Mouse (Mus musculus) midbrain, embryonic 10.5 days (tissue): ENCODE measurements around the gene Podxl. TPM values are rescaled to one million over a fixed set of nuclear protein-coding genes. Genes with fewer than 3 reads are reported as not detected.

Source experiments
- DNase-seq: peaks from one replicate; pipeline ENCODE4 v3.0.0-alpha.2; 2017; ENCODE audit warnings: low spot score
- H3K27ac ChIP-seq: fragments of 300-500 bp; sonication (generic); replicated peaks from 2 replicates; pipeline ENCODE4 v1.5.1; 2016; ENCODE audit warnings: mild to moderate bottlenecking
- H3K27me3 ChIP-seq: fragments of 300-500 bp; sonication (generic); 2 replicates; pipeline ENCODE4 v1.6.1; 2016; ENCODE audit warnings: low read depth, mild to moderate bottlenecking; ENCODE audit not compliant: poor library complexity, severe bottlenecking
- H3K36me3 ChIP-seq: fragments of 300-500 bp; sonication (generic); 2 replicates; pipeline ENCODE4 v1.6.1; 2016; ENCODE audit warnings: mild to moderate bottlenecking, moderate library complexity
- H3K4me1 ChIP-seq: fragments of 300-500 bp; sonication (generic); 2 replicates; pipeline ENCODE4 v1.6.1; 2016
- H3K4me3 ChIP-seq: fragments of 300-500 bp; sonication (generic); 2 replicates; pipeline ENCODE4 v1.5.1; 2016; ENCODE audit warnings: mild to moderate bottlenecking, moderate library complexity
- H3K9me3 ChIP-seq: fragments of 300-500 bp; sonication (generic); replicated peaks from 2 replicates; pipeline ENCODE4 v1.6.1; 2016; ENCODE audit warnings: mild to moderate bottlenecking
- WGBS: fragments of 180-500 bp; shearing (Covaris S2); methylation state at CpG from one replicate; pipeline ENCODE4 v1.1.7; 2016; 5-methylcytosine and 5-hydroxymethylcytosine counted together
- polyA plus RNA-seq: library from polyadenylated mRNA; unstranded; fragments of >200 nt; fragmentation: Nextera tagmentation; extraction: Ambion mirVana; gene quantifications from 2 replicates; pipeline ENCODE4 v1.2.1, GENCODE M21; 2016

Gene Podxl
- polyA plus RNA-seq, 1 experiment from 2014 or later = 22.4 TPM

DNA sequence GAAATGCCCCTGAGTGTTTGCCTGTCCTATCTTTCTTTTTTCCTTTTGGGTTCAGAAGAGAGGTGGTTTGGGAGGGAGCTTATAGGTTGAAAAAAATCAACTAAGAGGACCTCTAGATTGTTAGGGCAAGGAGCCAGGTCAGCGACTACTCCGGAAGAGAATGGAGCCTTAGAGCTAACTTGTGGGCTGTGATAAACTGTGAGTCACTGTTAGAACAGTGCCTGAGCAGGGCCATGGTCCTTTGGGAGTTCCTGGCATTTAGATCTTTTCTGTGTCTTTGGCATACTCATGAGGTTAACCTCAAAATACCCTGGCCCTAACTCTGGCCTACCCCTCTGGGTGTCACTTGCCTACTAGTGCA is 45.5 kb downstream of the Podxl start:
- no peak overlapping the region for H3K27ac ChIP-seq
- H3K9me3 ChIP-seq = no peaks in the 10 kb centered on the region
- no peaks in the 10 kb centered on the region for H3K4me1 ChIP-seq
- no peaks in the 10 kb centered on the region for H3K27me3 ChIP-seq
- DNase-seq = no peak
- 86% methylated on average over 2 of the region's 2 CpGs for WGBS
- peaks cover 46% of the 10 kb centered on the region for H3K36me3 ChIP-seq
- H3K4me3 ChIP-seq = no peak overlapping the region

DNA sequence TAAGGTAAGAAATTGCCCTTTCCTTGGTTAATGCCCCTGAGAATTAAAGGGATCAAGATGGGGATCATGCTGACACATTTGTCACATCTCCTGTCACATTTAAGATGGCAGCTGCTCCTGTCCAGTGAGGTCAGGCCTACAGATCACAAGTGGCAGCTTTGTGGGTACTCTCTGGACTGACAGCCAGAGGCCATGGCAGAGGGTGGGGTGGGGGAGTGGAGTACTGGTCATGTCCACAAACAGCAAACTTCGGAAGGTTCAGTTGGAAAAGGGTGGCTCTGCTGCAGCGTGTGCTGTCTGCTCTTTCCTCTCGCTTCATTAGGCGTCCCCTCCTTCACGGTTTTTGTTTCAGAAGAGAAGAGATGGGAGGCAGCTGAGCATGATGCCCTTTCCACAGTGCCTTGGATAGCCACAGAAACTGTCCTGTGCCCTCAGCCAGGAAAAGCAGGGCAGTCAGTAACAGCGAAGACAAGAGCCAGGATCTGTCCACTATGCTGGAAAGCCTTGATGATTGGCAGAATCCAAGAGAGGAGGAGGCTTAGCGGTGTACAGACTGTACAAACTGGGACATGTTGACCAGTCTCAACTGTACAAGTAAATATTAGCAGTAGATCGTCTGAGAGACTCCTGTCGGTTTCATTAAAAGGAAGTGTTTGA is 46.0 kb downstream of the Podxl start:
- DNase-seq = no peak
- Histone ChIP-seq H3K27me3 (no peaks in the 10 kb centered on the region), H3K4me3 (no peak overlapping the region), H3K4me1 (no peaks in the 10 kb centered on the region), H3K36me3 (peaks cover 46% of the 10 kb centered on the region), H3K27ac (0 out of 2 replicates have a peak overlapping the region, but pooled peaks have one; percentile 13), H3K9me3 (no peaks in the 10 kb centered on the region)
- 78% methylated on average over 9 of the region's 9 CpGs for WGBS

DNA sequence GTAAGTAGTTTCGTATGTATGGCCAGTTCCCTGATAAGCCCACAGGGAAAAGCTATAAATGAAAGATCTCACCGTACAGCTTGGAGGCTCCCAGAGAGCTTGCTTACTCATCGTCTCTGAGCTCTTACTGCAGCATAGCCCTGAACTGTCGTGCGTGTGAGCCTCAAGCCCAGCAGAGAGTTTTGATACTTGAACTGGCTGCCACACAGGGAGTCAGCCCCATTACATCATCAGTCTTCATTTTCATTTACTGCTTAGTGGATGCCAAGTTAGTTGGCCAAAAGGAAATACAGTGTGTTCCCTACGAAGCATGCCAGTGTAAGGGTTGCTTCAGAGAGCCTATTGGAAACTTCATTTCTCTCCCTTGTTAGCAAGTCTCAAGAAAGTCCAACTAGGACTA is 50.1 kb downstream of the Podxl start:
- H3K36me3 ChIP-seq = peaks cover 19% of the 10 kb centered on the region; the same call in 1 of the 2 replicates
- no peak overlapping the region for H3K4me3 ChIP-seq
- WGBS = 91% methylated on average over 6 of the region's 6 CpGs
- no peaks in the 10 kb centered on the region for H3K4me1 ChIP-seq
- H3K27ac ChIP-seq = no peak overlapping the region
- no peak for DNase-seq
- no peaks in the 10 kb centered on the region for H3K27me3 ChIP-seq
- no peaks in the 10 kb centered on the region for H3K9me3 ChIP-seq

DNA sequence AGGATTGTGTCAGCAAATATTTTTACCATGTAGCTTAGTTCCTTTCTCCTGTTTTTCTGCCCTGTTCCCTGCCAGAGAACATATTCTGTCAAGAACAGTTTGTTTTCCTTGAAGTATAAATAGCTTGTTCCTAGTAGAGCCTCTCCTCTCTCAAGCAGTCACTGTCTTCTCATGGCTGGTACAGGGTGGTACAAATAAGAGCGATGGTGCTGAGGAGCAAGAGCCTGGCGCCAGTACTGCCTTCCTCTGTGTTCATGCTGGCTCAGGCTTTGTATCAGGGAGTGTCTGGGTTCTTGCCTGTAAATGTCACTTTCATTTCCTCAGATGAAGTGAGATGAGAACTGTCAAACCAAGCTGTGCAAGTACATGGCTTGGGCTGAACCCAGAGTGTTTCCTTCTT is 61.2 kb downstream of the Podxl start:
- Histone ChIP-seq H3K4me3 (no peak overlapping the region), H3K9me3 (no peaks in the 10 kb centered on the region), H3K4me1 (0 out of 2 replicates have a peak, but pooled peaks cover 7% of the 10 kb centered on the region), H3K27me3 (no peaks in the 10 kb centered on the region), H3K27ac (no peak overlapping the region), H3K36me3 (peaks cover 50% of the 10 kb centered on the region)
- DNase-seq = no peak
- WGBS = 98% methylated on average over 2 of the region's 2 CpGs

DNA sequence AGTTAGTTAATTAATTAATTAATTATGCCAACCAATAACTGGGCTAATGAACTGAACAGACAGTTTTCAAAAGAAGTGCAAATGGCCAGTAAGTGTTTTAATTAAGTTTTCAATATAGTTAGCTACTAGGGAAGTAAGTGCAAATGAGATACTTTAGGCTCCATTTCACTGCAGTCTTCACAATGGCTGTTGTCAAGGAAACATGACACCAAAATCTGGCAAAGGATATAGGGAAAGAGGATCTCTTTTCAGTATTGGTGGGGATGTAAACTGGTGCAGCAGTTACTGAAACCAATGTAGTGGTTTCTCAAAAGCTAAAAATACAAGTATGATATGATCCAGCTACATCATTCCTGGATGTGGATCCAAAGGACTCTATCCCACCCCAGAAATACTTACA is 63.1 kb downstream of the Podxl start:
- no peak overlapping the region for H3K27ac ChIP-seq
- no peak for DNase-seq
- peaks cover 62% of the 10 kb centered on the region for H3K36me3 ChIP-seq
- 0 out of 2 replicates have a peak, but pooled peaks cover 7% of the 10 kb centered on the region for H3K4me1 ChIP-seq
- H3K27me3 ChIP-seq = no peaks in the 10 kb centered on the region
- no peak overlapping the region for H3K4me3 ChIP-seq
- no peaks in the 10 kb centered on the region for H3K9me3 ChIP-seq

DNA sequence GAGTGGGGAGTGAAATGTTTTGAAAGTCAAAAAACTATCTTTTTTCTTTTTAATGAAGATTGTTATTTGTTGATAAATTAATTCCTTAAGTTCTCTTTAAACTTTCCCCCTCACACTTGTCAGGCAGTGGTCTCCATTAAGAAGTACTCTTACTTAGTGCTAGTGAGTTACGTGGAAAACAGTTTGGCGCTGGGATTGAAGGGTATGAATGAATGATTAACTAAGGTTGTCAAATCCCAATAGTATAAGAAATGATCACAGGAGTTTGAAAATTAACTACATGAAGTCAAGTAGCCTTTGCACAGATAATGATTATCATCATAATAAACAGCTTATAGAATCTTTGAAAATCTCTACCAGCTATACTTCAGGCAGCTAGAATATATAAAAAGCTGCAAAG is 63.5 kb downstream of the Podxl start:
- Histone ChIP-seq H3K4me1 (0 out of 2 replicates have a peak, but pooled peaks cover 7% of the 10 kb centered on the region), H3K9me3 (no peaks in the 10 kb centered on the region), H3K4me3 (no peak overlapping the region), H3K36me3 (peaks cover 66% of the 10 kb centered on the region), H3K27me3 (no peaks in the 10 kb centered on the region), H3K27ac (no peak overlapping the region)
- 92% methylated on average over 2 of the region's 2 CpGs for WGBS
- DNase-seq = no peak

DNA sequence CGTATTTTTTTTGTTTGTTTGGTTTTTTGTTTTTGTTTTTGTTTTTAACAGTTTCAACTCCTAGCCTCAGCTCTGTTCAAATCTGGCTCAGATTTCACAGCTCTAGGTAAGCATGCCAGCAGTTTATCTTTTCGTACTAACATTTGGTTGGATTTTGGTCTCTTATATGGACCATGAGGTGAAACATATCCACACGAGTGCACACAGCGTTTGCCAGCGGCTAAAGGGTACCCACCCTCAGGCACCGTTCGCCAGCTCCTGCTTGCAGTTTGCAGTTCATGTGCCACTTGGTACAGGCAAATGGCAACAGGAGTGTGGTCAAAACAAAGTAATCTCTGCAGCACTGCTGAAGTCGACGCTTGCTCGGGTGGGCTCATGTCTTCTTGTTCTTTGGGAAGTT is 63.9 kb downstream of the Podxl start:
- 0 out of 2 replicates have a peak, but pooled peaks cover 7% of the 10 kb centered on the region for H3K4me1 ChIP-seq
- DNase-seq = no peak
- H3K4me3 ChIP-seq = no peak overlapping the region
- H3K9me3 ChIP-seq = no peaks in the 10 kb centered on the region
- H3K27me3 ChIP-seq = no peaks in the 10 kb centered on the region
- WGBS = 93% methylated on average over 10 of the region's 10 CpGs
- H3K27ac ChIP-seq = no peak overlapping the region
- H3K36me3 ChIP-seq = peaks cover 70% of the 10 kb centered on the region

DNA sequence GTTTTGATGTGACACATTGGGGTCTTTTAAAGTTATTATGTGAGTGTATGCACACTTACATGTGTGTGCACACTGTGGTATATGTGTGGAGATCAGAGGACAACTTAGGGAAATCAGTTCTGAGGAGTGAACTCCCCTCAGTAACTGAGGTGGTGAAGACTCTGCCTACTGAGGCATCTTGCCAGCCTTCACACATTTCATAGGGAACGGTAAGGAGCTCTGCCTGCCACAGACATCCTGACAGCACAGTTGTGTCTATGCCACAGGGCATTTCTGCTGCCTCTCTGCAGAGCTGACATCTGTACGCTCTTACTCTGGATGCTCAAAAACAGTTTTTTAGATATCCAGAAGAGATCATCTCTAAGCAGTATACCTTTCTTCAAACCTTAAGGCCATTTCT is 67.6 kb downstream of the Podxl start:
- Histone ChIP-seq H3K9me3 (no peaks in the 10 kb centered on the region), H3K27me3 (no peaks in the 10 kb centered on the region), H3K4me3 (no peak overlapping the region), H3K27ac (no peak overlapping the region), H3K36me3 (peaks cover 64% of the 10 kb centered on the region), H3K4me1 (0 out of 2 replicates have a peak, but pooled peaks cover 7% of the 10 kb centered on the region)
- WGBS = 97% methylated on average over 2 of the region's 2 CpGs
- no peak for DNase-seq

DNA sequence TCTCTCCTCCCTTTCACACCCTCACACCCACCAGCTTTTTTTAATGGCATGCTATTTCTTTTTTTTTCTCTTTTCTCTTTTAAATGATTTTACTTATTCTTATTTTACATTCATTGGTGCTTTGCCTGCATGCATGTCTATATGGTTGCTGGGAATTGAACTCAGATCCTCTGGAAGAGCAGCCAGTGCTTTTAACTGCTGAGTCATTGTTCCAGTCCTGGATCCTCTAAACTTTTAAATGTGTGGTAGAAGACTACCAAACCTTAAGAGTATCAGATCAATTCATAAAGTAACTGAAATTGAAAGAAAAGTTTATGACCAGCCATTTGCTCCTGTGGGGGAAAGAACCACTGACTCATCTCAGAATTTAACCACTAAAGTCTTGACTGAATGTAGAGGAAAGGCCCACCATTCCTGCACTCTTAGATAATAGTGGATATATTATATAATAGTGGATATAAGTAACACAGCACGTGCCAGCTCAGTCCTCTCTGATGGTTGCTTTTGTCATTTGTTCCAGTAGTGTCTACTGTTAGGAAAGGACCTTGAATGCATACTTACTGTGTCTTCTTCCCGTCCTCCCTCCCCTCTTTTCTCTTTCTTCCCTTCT is 68.6 kb downstream of the Podxl start:
- no peaks in the 10 kb centered on the region for H3K4me1 ChIP-seq
- 73% methylated on average over 2 of the region's 2 CpGs for WGBS
- H3K9me3 ChIP-seq = no peaks in the 10 kb centered on the region
- no peaks in the 10 kb centered on the region for H3K27me3 ChIP-seq
- no peak for DNase-seq
- H3K4me3 ChIP-seq = no peak overlapping the region
- H3K36me3 ChIP-seq = peaks cover 70% of the 10 kb centered on the region
- H3K27ac ChIP-seq = no peak overlapping the region

DNA sequence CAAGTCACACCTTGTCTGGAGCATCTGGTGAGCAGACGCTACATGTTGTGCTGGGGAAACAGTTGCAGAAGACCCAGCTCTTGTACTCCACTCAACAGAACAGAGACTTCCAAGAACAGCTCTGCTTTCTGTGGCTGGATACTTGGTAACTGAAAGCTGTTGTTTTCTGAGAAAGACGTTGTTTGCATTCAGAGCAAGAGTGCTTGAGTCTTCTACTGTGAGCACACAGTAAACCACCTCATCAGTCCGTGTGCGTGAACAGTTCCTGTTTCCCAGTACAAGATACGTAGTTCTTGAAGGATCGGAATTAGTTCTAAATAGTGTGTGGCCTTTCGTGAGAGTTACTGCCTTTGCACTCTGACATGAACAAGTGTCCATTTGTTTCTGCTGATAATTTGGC is 73.8 kb downstream of the Podxl start:
- WGBS = 95% methylated on average over 7 of the region's 7 CpGs
- DNase-seq = no peak
- Histone ChIP-seq H3K9me3 (no peaks in the 10 kb centered on the region), H3K27me3 (no peaks in the 10 kb centered on the region), H3K4me1 (no peaks in the 10 kb centered on the region), H3K36me3 (peaks cover 61% of the 10 kb centered on the region), H3K4me3 (no peak overlapping the region), H3K27ac (no peak overlapping the region)

DNA sequence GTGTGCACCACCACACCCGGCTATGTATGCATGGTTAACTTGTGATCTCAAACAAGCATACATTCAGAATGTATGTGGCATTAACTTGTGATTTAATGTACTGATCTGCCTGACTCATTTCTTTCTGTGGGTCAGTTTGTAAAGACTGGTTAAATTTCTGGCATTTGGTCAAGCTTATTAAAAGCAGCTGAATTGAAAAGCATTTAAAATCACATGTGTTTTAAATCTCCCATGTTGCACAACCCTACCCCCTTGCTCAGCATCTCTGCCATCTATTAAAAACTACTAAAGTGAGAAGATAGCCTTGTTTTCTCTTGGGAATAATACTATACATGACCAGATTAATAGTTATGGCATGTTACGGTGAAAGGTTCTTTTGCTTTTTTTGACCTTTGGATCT is 77.2 kb downstream of the Podxl start:
- WGBS = 94% methylated on average over 2 of the region's 2 CpGs
- Histone ChIP-seq H3K4me3 (no peak overlapping the region), H3K4me1 (no peaks in the 10 kb centered on the region), H3K9me3 (no peaks in the 10 kb centered on the region), H3K36me3 (peaks cover 40% of the 10 kb centered on the region), H3K27me3 (no peaks in the 10 kb centered on the region), H3K27ac (no peak overlapping the region)
- DNase-seq = no peak

DNA sequence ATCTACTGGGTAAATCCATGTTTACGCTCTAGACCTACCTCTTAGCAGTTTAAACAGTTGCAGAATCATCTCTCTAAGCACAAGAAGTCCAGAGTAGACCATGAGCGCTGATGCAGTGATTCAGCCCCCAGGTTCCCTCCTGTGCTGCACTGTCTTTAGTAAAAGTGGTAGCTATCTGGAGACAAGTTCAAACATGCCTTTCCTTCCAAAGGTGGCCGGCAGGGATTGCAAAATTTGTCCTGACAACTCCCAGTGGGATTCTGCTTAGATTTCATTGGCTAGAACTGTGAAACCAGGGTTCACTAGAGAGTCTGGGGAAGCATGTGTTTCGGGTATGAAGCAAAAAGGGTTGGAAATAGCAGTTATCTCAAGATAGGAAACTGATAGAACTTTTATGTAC is 83.8 kb downstream of the Podxl start:
- no peak overlapping the region for H3K4me3 ChIP-seq
- no peaks in the 10 kb centered on the region for H3K27me3 ChIP-seq
- no peak overlapping the region for H3K27ac ChIP-seq
- H3K4me1 ChIP-seq = no peaks in the 10 kb centered on the region
- peaks cover 43% of the 10 kb centered on the region for H3K36me3 ChIP-seq
- no peak for DNase-seq
- 88% methylated on average over 4 of the region's 4 CpGs for WGBS
- H3K9me3 ChIP-seq = no peaks in the 10 kb centered on the region

DNA sequence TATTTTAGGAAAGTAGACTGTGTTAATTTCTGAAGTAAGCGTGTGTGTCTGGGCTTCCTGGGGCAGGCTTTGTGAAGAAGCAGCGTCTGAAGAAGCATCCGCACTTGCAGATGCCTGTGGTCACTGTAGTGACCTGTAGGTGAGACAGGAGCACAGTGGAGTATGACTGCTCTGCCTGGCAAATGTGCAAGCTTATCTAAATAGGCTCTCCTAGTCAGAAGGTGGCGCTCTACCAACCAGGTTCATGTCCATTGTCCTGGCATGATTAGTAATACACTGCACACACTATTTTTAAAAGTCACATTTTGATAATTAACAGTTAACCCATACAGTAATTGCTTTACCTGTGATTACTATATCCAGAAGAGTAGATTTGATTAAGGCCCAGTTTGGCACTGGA is 85.6 kb downstream of the Podxl start:
- H3K4me1 ChIP-seq = no peaks in the 10 kb centered on the region
- no peak for DNase-seq
- H3K27ac ChIP-seq = no peak overlapping the region
- H3K4me3 ChIP-seq = no peak overlapping the region
- no peaks in the 10 kb centered on the region for H3K9me3 ChIP-seq
- 71% methylated on average over 4 of the region's 4 CpGs for WGBS
- no peaks in the 10 kb centered on the region for H3K27me3 ChIP-seq
- H3K36me3 ChIP-seq = peaks cover 60% of the 10 kb centered on the region
